Mouse (Mus musculus) liver, postnatal 0 days (tissue): ENCODE measurements around the gene Sez6. TPM values are rescaled to one million over a fixed set of nuclear protein-coding genes. Genes with fewer than 3 reads are reported as not detected.

Source experiments
- ATAC-seq: fragments of 200-750 bp; cut with Nextera tagmentation; 2 replicates; pipeline ENCODE4 v1.8.0; 2017; ENCODE audit warnings: mild to moderate bottlenecking, moderate library complexity
- DNase-seq: peaks from one replicate; pipeline ENCODE4 v3.0.0-alpha.2; 2016
- H3K27ac ChIP-seq: fragments of 300-500 bp; sonication (generic); 2 replicates; pipeline ENCODE4 v1.5.1; 2014; ENCODE audit warnings: antibody characterized with exemption, moderate library complexity, mild to moderate bottlenecking, low read depth
- H3K27me3 ChIP-seq: fragments of 300-500 bp; sonication (generic); 2 replicates; pipeline ENCODE4 v1.6.1; 2014; ENCODE audit warnings: low read length, control low read depth, mixed read lengths; ENCODE audit not compliant: insufficient read depth
- H3K36me3 ChIP-seq: fragments of 300-500 bp; sonication (generic); replicated peaks from 2 replicates; pipeline ENCODE4 v1.6.1; 2014; ENCODE audit warnings: mild to moderate bottlenecking, control low read depth, low read length, moderate library complexity, mixed read lengths; ENCODE audit not compliant: insufficient read depth
- H3K4me1 ChIP-seq: fragments of 300-500 bp; sonication (generic); 2 replicates; pipeline ENCODE4 v1.6.1; 2014; ENCODE audit warnings: antibody characterized with exemption, mild to moderate bottlenecking, control low read depth; ENCODE audit not compliant: insufficient read depth
- H3K4me2 ChIP-seq: fragments of 300-500 bp; sonication (generic); 2 replicates; pipeline ENCODE4 v1.6.1; 2014; ENCODE audit warnings: low read depth, mild to moderate bottlenecking, low read length, moderate library complexity, mixed read lengths
- H3K4me3 ChIP-seq: fragments of 300-500 bp; sonication (generic); 2 replicates; pipeline ENCODE4 v1.5.1; 2014; ENCODE audit warnings: low read depth, low read length
- H3K9ac ChIP-seq: fragments of 300-500 bp; sonication (generic); replicated peaks from 2 replicates; pipeline ENCODE4 v1.6.1; 2014; ENCODE audit warnings: mild to moderate bottlenecking, moderate library complexity
- H3K9me3 ChIP-seq: fragments of 300-500 bp; sonication (generic); 2 replicates; pipeline ENCODE4 v1.6.1; 2016; ENCODE audit warnings: mild to moderate bottlenecking, control low read depth, low read length, mixed read lengths
- CTCF ChIP-seq: sonication (generic); IDR thresholded peaks from 2 replicates; pipeline ENCODE4 v1.5.1; 2016; ENCODE audit warnings: antibody characterized with exemption, low read depth
- EP300 ChIP-seq: IDR thresholded peaks from 2 replicates; pipeline ENCODE4 v1.6.1; 2016; ENCODE audit warnings: antibody characterized with exemption, low read depth, mild to moderate bottlenecking
- WGBS: fragments of 180-500 bp; shearing (Covaris S2); extraction: QIAGEN DNeasy Blood & Tissue Kit; methylation state at CpG from one replicate; pipeline ENCODE4 v1.1.7; 2014; ENCODE audit not compliant: insufficient replicate concordance; 5-methylcytosine and 5-hydroxymethylcytosine counted together
- polyA plus RNA-seq: library from polyadenylated mRNA; unstranded; fragments of >200 nt; fragmentation: Nextera tagmentation; extraction: Ambion mirVana; gene quantifications from 2 replicates; pipeline ENCODE4 v1.2.1, GENCODE M21; 2015

Gene Sez6
- polyA plus RNA-seq, 1 experiment from 2014 or later, result not detected

- Histone ChIP-seq H3K9ac (no peak overlapping the region), H3K4me3 (no peak overlapping the region), H3K27me3 (peaks cover 11% of the 10 kb centered on the region; the same call in 1 of the 2 replicates), H3K27ac (no peak overlapping the region), H3K36me3 (no peaks in the 10 kb centered on the region), H3K4me2 (no peak overlapping the region), H3K9me3 (no peaks in the 10 kb centered on the region), H3K4me1 (no peaks in the 10 kb centered on the region)
- DNase-seq (no peak), ATAC-seq (no peak)
- 73% methylated on average over 7 of the region's 7 CpGs for WGBS
- TF ChIP-seq CTCF, result no peak
- no peak for TF ChIP-seq EP300
These were observed 42.9 kb downstream of the Sez6 start for GRCm38 (mm10) chr11:77973520-77973919.

- no peak overlapping the region for H3K9ac ChIP-seq
- H3K36me3 ChIP-seq, result no peaks in the 10 kb centered on the region
- WGBS, result 26% methylated on average over 15 of the region's 15 CpGs
- no peak overlapping the region for H3K4me3 ChIP-seq
- DNase-seq, result no peak
- H3K4me2 ChIP-seq, result no peak overlapping the region
- no peak for ATAC-seq
- H3K9me3 ChIP-seq, result no peaks in the 10 kb centered on the region
- peaks cover 11% of the 10 kb centered on the region; the same call in 1 of the 2 replicates for H3K27me3 ChIP-seq
- no peak overlapping the region for H3K27ac ChIP-seq
- no peaks in the 10 kb centered on the region for H3K4me1 ChIP-seq
- TF ChIP-seq EP300 (no peak), CTCF (no peak)
These were observed 43.7 kb downstream of the Sez6 start for GRCm38 (mm10) chr11:77974325-77974724.

- Histone ChIP-seq H3K4me1 (peaks cover 5% of the 10 kb centered on the region; the same call in 1 of the 2 replicates), H3K27me3 (peaks cover 11% of the 10 kb centered on the region; the same call in 1 of the 2 replicates), H3K36me3 (no peaks in the 10 kb centered on the region), H3K27ac (no peak overlapping the region), H3K4me2 (no peak overlapping the region), H3K4me3 (no peak overlapping the region), H3K9me3 (no peaks in the 10 kb centered on the region), H3K9ac (no peak overlapping the region)
- TF ChIP-seq CTCF (peak; percentile 16; the same call in 1 of the 2 replicates), EP300 (no peak)
- DNase-seq (no peak), ATAC-seq (no peak)
- WGBS, result 35% methylated on average over 4 of the region's 4 CpGs
These were observed 45.3 kb downstream of the Sez6 start for GRCm38 (mm10) chr11:77975873-77976272.

GRCm38 (mm10) chr11:77978161-77978560 lies 47.6 kb downstream of the Sez6 start:
- Histone ChIP-seq H3K27ac (no peak overlapping the region), H3K9me3 (no peaks in the 10 kb centered on the region), H3K36me3 (no peaks in the 10 kb centered on the region), H3K27me3 (0 out of 2 replicates have a peak, but pooled peaks cover 8% of the 10 kb centered on the region), H3K4me3 (no peak overlapping the region), H3K9ac (no peak overlapping the region), H3K4me2 (no peak overlapping the region), H3K4me1 (peaks cover 6% of the 10 kb centered on the region; the same call in 1 of the 2 replicates)
- TF ChIP-seq CTCF (no peak), EP300 (no peak)
- DNase-seq (no peak), ATAC-seq (no peak)
- WGBS, result 72% methylated on average over 6 of the region's 6 CpGs

GRCm38 (mm10) chr11:77979221-77979809 lies 48.7 kb downstream of the Sez6 start:
- Histone ChIP-seq H3K4me2 (no peak overlapping the region), H3K27me3 (0 out of 2 replicates have a peak, but pooled peaks cover 8% of the 10 kb centered on the region), H3K9me3 (no peaks in the 10 kb centered on the region), H3K36me3 (no peaks in the 10 kb centered on the region), H3K9ac (no peak overlapping the region), H3K27ac (no peak overlapping the region), H3K4me3 (no peak overlapping the region), H3K4me1 (peaks cover 6% of the 10 kb centered on the region; the same call in 1 of the 2 replicates)
- DNase-seq, result peak; percentile 9
- TF ChIP-seq EP300 (no peak), CTCF (no peak)
- WGBS, result 74% methylated on average over 8 of the region's 8 CpGs
- ATAC-seq, result no peak

GRCm38 (mm10) chr11:77980281-77981204 lies 49.9 kb downstream of the Sez6 start:
- Histone ChIP-seq H3K4me3 (no peak overlapping the region), H3K9me3 (no peaks in the 10 kb centered on the region), H3K4me1 (peaks cover 8% of the 10 kb centered on the region; the same call in 1 of the 2 replicates), H3K36me3 (no peaks in the 10 kb centered on the region), H3K4me2 (peak overlapping the region; percentile 88; the same call in 1 of the 2 replicates), H3K27ac (no peak overlapping the region), H3K27me3 (0 out of 2 replicates have a peak, but pooled peaks cover 4% of the 10 kb centered on the region), H3K9ac (no peak overlapping the region)
- DNase-seq (peak; percentile 46), ATAC-seq (no peak)
- TF ChIP-seq EP300 (no peak), CTCF (peak; percentile 73)
- 26% methylated on average over 11 of the region's 11 CpGs for WGBS
